ENCODE assay signal across 14 mouse cellular contexts in the genomic region with DNA sequence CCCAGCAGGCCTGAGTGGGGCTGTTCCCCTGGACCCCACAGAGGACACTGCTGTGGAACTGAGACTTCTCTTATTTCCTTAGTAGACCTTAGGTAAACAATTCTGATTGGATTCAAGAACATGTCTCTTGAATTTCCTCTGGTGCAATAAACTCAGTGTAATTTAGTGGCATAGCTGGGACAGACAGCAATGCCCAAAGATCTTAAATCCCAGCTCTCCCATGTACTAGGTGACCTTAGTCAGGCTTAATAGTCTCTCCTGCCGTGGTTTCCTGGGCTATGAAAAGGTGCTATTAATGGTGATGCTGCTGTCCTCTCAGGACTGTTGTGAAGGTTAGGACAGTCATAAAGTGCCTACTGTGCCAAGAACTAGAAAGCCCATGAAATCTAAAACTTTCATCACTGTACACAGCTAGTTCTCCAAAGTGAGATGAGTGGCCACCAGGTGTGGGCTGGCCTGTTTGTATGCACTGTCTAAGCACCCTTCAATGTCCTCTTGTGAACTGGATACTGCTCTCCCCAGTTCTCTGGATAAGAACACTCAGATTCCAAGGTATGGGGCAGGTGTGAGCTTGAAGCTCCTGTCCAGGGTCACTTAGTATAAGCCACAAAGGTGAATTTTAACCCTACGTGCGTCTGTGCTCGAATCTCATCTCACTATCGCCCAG. TPM values are rescaled to one million over a fixed set of nuclear protein-coding genes. Genes with fewer than 3 reads are reported as not detected.
DNase-seq lines count a peak whose midpoint lies in the region; ATAC-seq and TF ChIP-seq lines count a peak whose summit lies in the region.
"Had no signal": no experiment of that assay in that cellular context is flagged by ENCODE, and none has a peak within 500 bp of the region (broad histone marks: within the 10 kb centered on the region; RNA-seq: fewer than 3 reads in every experiment).

No protein-coding gene starts in this region.

- no peak overlapping the region for H3ac ChIP-seq in myocyte (ENCODE audit: control insufficient read depth, insufficient read length)

- peak; percentile 52 for ATAC-seq in kidney, embryonic 15.5 days (replicated peaks; ENCODE audit: low FRiP score)
- ATAC-seq in intestine, embryonic 16.5 days, result peak; percentile 41
- no peak for ATAC-seq in erythroblast, adult 5-6 weeks (replicated peaks; ENCODE audit: low FRiP score, poor library complexity, severe bottlenecking)

- H3K27ac ChIP-seq in kidney, embryonic 15.5 days, result peak overlapping the region; percentile 69
- 0 out of 2 replicates have a peak overlapping the region, but pooled peaks have one; percentile 36 for H3K27ac ChIP-seq in embryonic facial prominence, embryonic 10.5 days (replicated peaks)
- peak overlapping the region; percentile 76 for H3K27ac ChIP-seq in intestine, embryonic 16.5 days (ENCODE audit: low read length)
- H3K27ac ChIP-seq: heart, embryonic 10.5 days; hindbrain, embryonic 15.5 days; liver, embryonic 15.5 days; midbrain, embryonic 10.5 days; neural tube, embryonic 15.5 days had no signal

- no peaks in the 10 kb centered on the region for H3K79me2 ChIP-seq in myocyte (ENCODE audit: control insufficient read depth, insufficient read depth)

- no peak overlapping the region for H3K4me3 ChIP-seq in kidney, embryonic 15.5 days (replicated peaks)
- H3K4me3 ChIP-seq in embryonic facial prominence, embryonic 10.5 days, result no peak overlapping the region
- no peak overlapping the region for H3K4me3 ChIP-seq in intestine, embryonic 16.5 days (ENCODE audit: low read length)
- no peak overlapping the region for H3K4me3 ChIP-seq in myocyte
- H3K4me3 ChIP-seq: erythroblast, embryonic 14.5 days; heart, embryonic 10.5 days; hindbrain, embryonic 15.5 days; liver, embryonic 15.5 days; midbrain, embryonic 10.5 days; neural tube, embryonic 15.5 days had no signal

- no peak overlapping the region for H3K9ac ChIP-seq in kidney, embryonic 15.5 days
- H3K9ac ChIP-seq in intestine, embryonic 16.5 days (ENCODE audit: low read depth, low read length), result no peak overlapping the region
- H3K9ac ChIP-seq: hindbrain, embryonic 15.5 days; liver, embryonic 15.5 days; neural tube, embryonic 15.5 days had no signal

- no peak for TF ChIP-seq POLR2A in myocyte (IDR thresholded peaks at IDR 0.05; ENCODE audit: insufficient read length, low read depth)

- DNase-seq in kidney, adult 9 months, result no peak
- no peak for DNase-seq in embryonic facial prominence, embryonic 10.5 days (ENCODE audit: low spot score)
- DNase-seq in frontal cortex, adult 2 months (ENCODE audit: extremely low spot score in 1 of 2, low spot score in 1 of 2), result no peak
- DNase-seq: gastrocnemius, postnatal 25 days had no signal

- H3K4me1 ChIP-seq in kidney, embryonic 15.5 days, result peaks cover 22% of the 10 kb centered on the region; the same call in 1 of the 2 replicates
- peaks cover 20% of the 10 kb centered on the region for H3K4me1 ChIP-seq in embryonic facial prominence, embryonic 10.5 days
- H3K4me1 ChIP-seq in intestine, embryonic 16.5 days (ENCODE audit: control insufficient read depth, insufficient read depth, low read length), result peaks cover 18% of the 10 kb centered on the region
- H3K4me1 ChIP-seq: hindbrain, embryonic 15.5 days; midbrain, embryonic 10.5 days; neural tube, embryonic 15.5 days had no signal

- no peak overlapping the region for H3K4me2 ChIP-seq in kidney, embryonic 15.5 days
- no peak overlapping the region for H3K4me2 ChIP-seq in intestine, embryonic 16.5 days (ENCODE audit: low read depth, low read length)
- peak overlapping the region; percentile 52 for H3K4me2 ChIP-seq in myocyte (ENCODE audit: low read depth)
- H3K4me2 ChIP-seq: hindbrain, embryonic 15.5 days; liver, embryonic 15.5 days; neural tube, embryonic 15.5 days had no signal

- no peaks in the 10 kb centered on the region for H3K36me3 ChIP-seq in kidney, embryonic 15.5 days
- no peaks in the 10 kb centered on the region for H3K36me3 ChIP-seq in embryonic facial prominence, embryonic 10.5 days (replicated peaks)
- no peaks in the 10 kb centered on the region for H3K36me3 ChIP-seq in intestine, embryonic 16.5 days (ENCODE audit: control insufficient read depth, insufficient read depth, low read length)
- no peaks in the 10 kb centered on the region for H3K36me3 ChIP-seq in myocyte (ENCODE audit: control insufficient read depth, insufficient read depth)
- H3K36me3 ChIP-seq: heart, embryonic 10.5 days; hindbrain, embryonic 15.5 days; liver, embryonic 15.5 days; midbrain, embryonic 10.5 days; neural tube, embryonic 15.5 days had no signal

- H3K27me3 ChIP-seq in kidney, embryonic 15.5 days, result no peaks in the 10 kb centered on the region
- no peaks in the 10 kb centered on the region for H3K27me3 ChIP-seq in embryonic facial prominence, embryonic 10.5 days (replicated peaks; ENCODE audit: low read depth, poor library complexity, severe bottlenecking)
- no peaks in the 10 kb centered on the region for H3K27me3 ChIP-seq in intestine, embryonic 16.5 days (replicated peaks; ENCODE audit: control insufficient read depth, insufficient read depth, low read length)
- H3K27me3 ChIP-seq in myocyte (ENCODE audit: control insufficient read depth, insufficient read depth, insufficient read length), result no peaks in the 10 kb centered on the region
- H3K27me3 ChIP-seq: hindbrain, embryonic 15.5 days; neural tube, embryonic 15.5 days had no signal

- no peaks in the 10 kb centered on the region for H3K9me3 ChIP-seq in kidney, embryonic 15.5 days (replicated peaks)
- H3K9me3 ChIP-seq in embryonic facial prominence, embryonic 10.5 days, result no peaks in the 10 kb centered on the region
- H3K9me3 ChIP-seq in intestine, embryonic 16.5 days (ENCODE audit: control insufficient read depth, low read length), result no peaks in the 10 kb centered on the region
- H3K9me3 ChIP-seq: heart, embryonic 10.5 days; hindbrain, embryonic 15.5 days; liver, embryonic 15.5 days; midbrain, embryonic 10.5 days; neural tube, embryonic 15.5 days had no signal

- WGBS in kidney, embryonic 15.5 days, result 77% methylated on average over 5 of the region's 5 CpGs
- 89% methylated on average over 5 of the region's 5 CpGs for WGBS in embryonic facial prominence, embryonic 10.5 days
- WGBS in intestine, embryonic 16.5 days, result 76% methylated on average over 5 of the region's 5 CpGs

TF ChIP-seq in myocyte, 11 proteins besides CTCF, POLR2A, EP300 and RAD21:
- no peak for TF ChIP-seq TCF12 (IDR thresholded peaks at IDR 0.05; ENCODE audit: insufficient read depth, poor library complexity, severe bottlenecking)
- TF ChIP-seq TCF3 (IDR thresholded peaks at IDR 0.05; ENCODE audit: insufficient read length, low read depth), result no peak

RNA-seq across cellular contexts. Expression of a gene that starts 40.9 kb away (rescaled TPM):
- 63.7 and 66.7 TPM in 2 replicates for polyA plus RNA-seq in kidney, embryonic 15.5 days (2015; fragmentation: Nextera tagmentation; extraction: Ambion mirVana)
- 157 and 158 TPM in 2 replicates for polyA plus RNA-seq in embryonic facial prominence, embryonic 10.5 days (2016; fragmentation: Nextera tagmentation; extraction: Ambion mirVana)
- 102 and 109 TPM in 2 replicates for polyA plus RNA-seq in intestine, embryonic 16.5 days (2015; fragmentation: Nextera tagmentation; extraction: Ambion mirVana)
- 156 TPM for polyA plus RNA-seq in myocyte (2012; fragmentation: generic; extraction: Trizol)
- polyA plus RNA-seq in frontal cortex, adult 2 months (2012; rRNA removed), result 4.5 and 4.7 TPM in 2 replicates
- 1.2 TPM in 1 of 2 replicates, not detected in the other for total RNA-seq in erythroblast, adult 5-6 weeks (2015; ENCODE audit: low replicate concordance)
- total RNA-seq in erythroblast, adult 5-6 weeks (2017; ENCODE audit: low replicate concordance), result 0.98 TPM in 1 of 2 replicates, not detected in the other

Comparison
In these comparisons a context has a peak if more than half of its experiments do, and no peak if none do; other contexts are left out.
1. RNA of a gene that starts 40.9 kb away (polyA plus RNA-seq): 157 to 158 TPM in embryonic facial prominence, embryonic 10.5 days, 156 TPM in myocyte (single experiment), 102 to 109 TPM in intestine, embryonic 16.5 days and 63.7 to 66.7 TPM in kidney, embryonic 15.5 days; 4.5 to 4.7 TPM in frontal cortex, adult 2 months; every median in the first group is over 10 times any median in the second.
2. Peak in every context shown above with its lines, with median percentiles within 50 percentile points of each other: H3K27ac ChIP-seq.